Mouse (Mus musculus) embryonic fibroblast, embryonic 13.5 days (primary cell): ENCODE results near the gene Madcam1. TPM values are rescaled to one million over a fixed set of nuclear protein-coding genes. Genes with fewer than 3 reads are reported as not detected.

ENCODE experiments used
- H3K27ac ChIP-seq: 2 replicates; pipeline ENCODE4 v1.5.1; 2012; ENCODE audit warnings: low read length, control low read depth, inconsistent platforms; ENCODE audit not compliant: insufficient read depth
- H3K4me1 ChIP-seq: 2 replicates; pipeline ENCODE4 v1.6.1; 2011; ENCODE audit warnings: low read length; ENCODE audit not compliant: control insufficient read depth, insufficient read depth
- H3K4me3 ChIP-seq: 2 replicates; pipeline ENCODE4 v1.5.1; 2011; ENCODE audit warnings: mild to moderate bottlenecking, control low read depth, low read length; ENCODE audit not compliant: insufficient read depth
- CTCF ChIP-seq: IDR thresholded peaks from 2 replicates; pipeline ENCODE4 v1.5.1; 2011; ENCODE audit warnings: mild to moderate bottlenecking, control low read depth, low read length, moderate library complexity, borderline replicate concordance; ENCODE audit not compliant: insufficient read depth
- POLR2A ChIP-seq: IDR thresholded peaks from 2 replicates; pipeline ENCODE4 v1.6.1; 2011; ENCODE audit warnings: low read depth, mild to moderate bottlenecking, control low read depth, low read length, moderate library complexity
- polyA plus RNA-seq: library from polyadenylated mRNA; stranded (reverse); fragments of >200 nt; gene quantifications from 2 replicates; pipeline ENCODE4 v1.2.4, GENCODE M21; 2011; ENCODE audit warnings: low read depth; ENCODE audit not compliant: missing spikeins, insufficient read length

Madcam1 gene
- polyA plus RNA-seq, 1 experiment: not detected

GRCm38 (mm10) chr10:79707162-79707561, 42.8 kb downstream of the Madcam1 start:
- H3K4me3 ChIP-seq: no peak overlapping the region
- no peak overlapping the region for H3K27ac ChIP-seq
- H3K4me1 ChIP-seq: peaks cover 11% of the 10 kb centered on the region
- TF ChIP-seq POLR2A: no peak
- no peak for TF ChIP-seq CTCF

DNA sequence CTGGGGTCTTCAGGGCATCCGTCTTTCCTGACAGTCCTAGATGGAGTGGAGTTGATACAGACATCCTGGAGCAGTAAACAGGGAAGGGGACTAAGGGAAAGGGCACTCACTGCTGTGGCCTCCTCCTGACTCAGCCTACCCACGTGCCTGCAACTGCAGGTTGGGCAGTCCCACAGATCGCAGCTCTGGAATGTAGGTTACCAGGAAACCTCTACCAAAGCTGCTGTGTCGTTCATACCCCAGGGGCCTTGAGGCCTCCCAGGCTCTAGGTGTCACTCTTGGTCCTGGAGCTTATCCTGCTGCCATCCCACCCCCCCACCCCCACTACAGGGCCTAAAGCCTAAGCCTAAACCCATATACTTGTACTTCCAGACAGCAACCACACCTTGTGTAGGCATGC, 43.4 kb downstream of the Madcam1 start:
- no peak for TF ChIP-seq POLR2A
- TF ChIP-seq CTCF: no peak
- Histone ChIP-seq H3K4me1 (peaks cover 11% of the 10 kb centered on the region), H3K27ac (no peak overlapping the region), H3K4me3 (no peak overlapping the region)

DNA sequence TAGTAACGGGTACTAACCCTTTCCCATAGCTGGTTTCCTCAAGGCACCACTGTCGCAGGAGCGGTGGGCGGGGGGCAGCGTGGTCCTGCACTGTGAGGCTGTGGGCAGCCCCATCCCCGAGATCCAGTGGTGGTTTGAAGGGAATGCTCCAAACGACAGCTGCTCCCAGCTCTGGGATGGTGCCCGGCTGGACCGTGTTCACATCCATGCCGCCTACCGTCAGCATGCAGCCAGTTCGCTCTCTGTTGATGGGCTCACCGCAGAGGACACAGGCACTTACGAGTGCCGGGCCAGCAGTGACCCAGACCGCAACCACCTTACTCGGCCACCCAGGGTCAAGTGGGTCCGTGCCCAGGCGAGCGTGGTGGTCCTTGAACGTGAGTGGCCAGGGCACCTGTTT, 44.3 kb downstream of the Madcam1 start:
- H3K4me3 ChIP-seq: no peak overlapping the region
- peaks cover 11% of the 10 kb centered on the region for H3K4me1 ChIP-seq
- H3K27ac ChIP-seq: no peak overlapping the region
- no peak for TF ChIP-seq CTCF
- TF ChIP-seq POLR2A: no peak

DNA sequence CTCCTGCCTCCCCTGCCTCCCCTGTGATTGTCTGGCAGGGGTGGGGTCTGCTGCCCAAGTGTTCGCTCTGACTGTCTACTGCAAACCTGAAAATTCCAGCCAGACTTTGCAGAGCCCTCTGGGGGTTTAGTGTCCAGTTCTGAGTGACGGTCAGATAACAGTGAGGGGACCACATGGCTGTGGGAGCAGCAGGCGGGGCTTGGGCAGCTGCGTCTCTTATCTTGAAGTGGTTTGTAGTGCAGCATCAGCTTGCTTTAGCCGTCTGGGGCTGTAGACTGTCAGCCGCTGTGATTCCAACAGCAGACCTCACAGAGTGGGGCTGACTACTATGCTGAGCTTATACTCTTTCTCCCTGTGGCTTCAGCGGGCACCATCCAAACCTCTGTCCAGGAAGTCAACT, 44.9 kb downstream of the Madcam1 start:
- TF ChIP-seq CTCF (no peak), POLR2A (no peak)
- Histone ChIP-seq H3K4me1 (peaks cover 11% of the 10 kb centered on the region), H3K27ac (no peak overlapping the region), H3K4me3 (no peak overlapping the region)

DNA sequence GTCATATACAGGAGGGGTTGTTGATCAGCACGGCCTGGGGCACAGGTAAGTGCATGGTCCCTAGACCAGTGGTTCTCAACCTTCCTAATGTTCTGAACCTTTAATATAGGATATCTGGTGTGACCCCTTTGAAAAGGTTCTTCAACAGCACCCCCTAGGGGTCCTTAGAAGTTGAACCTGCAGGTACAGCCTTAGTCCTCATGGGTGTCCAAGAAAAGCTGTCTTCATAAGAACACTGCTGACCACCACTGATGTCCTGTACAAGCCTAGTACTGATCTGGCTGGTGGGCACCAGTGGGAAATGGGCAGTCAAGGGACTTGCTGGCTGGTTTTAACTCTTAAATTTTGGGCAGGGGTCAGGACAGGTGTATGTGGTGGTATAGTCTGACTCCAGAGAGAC, 47.7 kb downstream of the Madcam1 start:
- TF ChIP-seq CTCF (no peak), POLR2A (no peak)
- Histone ChIP-seq H3K4me3 (no peak overlapping the region), H3K4me1 (peaks cover 3% of the 10 kb centered on the region; the same call in 1 of the 2 replicates)

DNA sequence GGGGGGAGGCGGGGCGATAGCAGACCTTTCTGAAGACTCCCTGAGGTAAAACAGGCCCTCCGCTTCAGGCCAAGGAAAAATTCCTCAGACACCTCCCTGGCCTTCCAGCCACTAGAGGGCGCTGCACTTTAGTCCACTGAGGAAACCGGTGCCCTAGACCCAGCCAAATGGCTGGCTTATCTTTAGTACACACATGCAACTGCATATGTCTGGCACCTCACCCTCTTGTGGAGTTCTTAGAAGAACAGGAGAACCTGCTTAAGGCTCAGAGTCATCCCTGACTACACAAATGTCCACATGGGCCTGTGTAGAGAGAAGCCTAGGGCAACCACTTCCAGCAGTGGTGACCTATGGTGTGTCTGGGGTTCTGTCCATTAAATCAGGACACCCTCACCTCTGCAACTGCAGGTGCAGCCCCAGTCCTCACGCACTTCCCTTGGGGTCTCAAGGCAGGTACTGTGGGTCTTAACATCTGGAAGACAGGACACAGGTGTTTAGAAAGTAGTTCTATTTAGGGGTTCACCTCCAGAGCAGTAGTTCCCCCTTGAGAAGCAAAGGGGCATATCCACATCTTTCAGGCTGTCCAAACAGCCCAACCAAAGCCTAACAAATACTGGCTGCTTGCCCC, 48.3 kb downstream of the Madcam1 start:
- Histone ChIP-seq H3K4me3 (no peak overlapping the region), H3K27ac (no peak overlapping the region), H3K4me1 (no peaks in the 10 kb centered on the region)
- TF ChIP-seq CTCF: peak; percentile 51; the same call in 1 of the 2 replicates
- no peak for TF ChIP-seq POLR2A

More for the DNA sequence above, 47.7 kb downstream of the Madcam1 start:
- H3K27ac ChIP-seq: no peak overlapping the region

DNA sequence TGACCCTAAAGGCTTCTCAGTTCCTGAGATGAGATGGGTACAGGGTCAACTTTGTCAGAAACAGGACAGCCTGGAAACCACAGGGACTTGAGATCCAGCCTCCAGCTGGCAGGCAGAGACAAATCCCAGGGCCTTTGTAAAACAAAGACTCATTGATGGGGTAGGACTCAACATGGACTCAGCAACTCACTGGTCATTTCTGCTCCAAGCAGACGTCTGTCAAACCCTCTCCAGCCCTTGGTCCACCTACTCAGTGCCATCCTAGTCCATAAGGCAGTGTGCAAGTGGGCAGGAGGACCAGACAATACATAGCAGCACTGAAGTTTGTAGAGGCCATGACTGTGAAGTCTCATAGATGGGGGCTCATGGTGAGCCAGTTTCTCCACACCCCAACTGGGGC, 48.8 kb downstream of the Madcam1 start:
- Histone ChIP-seq H3K4me3 (no peak overlapping the region), H3K4me1 (no peaks in the 10 kb centered on the region), H3K27ac (no peak overlapping the region)
- no peak for TF ChIP-seq CTCF
- TF ChIP-seq POLR2A: peak; percentile 41

- no peak for TF ChIP-seq CTCF
- Histone ChIP-seq H3K27ac (no peak overlapping the region), H3K4me3 (no peak overlapping the region), H3K4me1 (no peaks in the 10 kb centered on the region)
Observed at GRCm38 (mm10) chr10:79714996-79715395, 50.6 kb downstream of the Madcam1 start.

DNA sequence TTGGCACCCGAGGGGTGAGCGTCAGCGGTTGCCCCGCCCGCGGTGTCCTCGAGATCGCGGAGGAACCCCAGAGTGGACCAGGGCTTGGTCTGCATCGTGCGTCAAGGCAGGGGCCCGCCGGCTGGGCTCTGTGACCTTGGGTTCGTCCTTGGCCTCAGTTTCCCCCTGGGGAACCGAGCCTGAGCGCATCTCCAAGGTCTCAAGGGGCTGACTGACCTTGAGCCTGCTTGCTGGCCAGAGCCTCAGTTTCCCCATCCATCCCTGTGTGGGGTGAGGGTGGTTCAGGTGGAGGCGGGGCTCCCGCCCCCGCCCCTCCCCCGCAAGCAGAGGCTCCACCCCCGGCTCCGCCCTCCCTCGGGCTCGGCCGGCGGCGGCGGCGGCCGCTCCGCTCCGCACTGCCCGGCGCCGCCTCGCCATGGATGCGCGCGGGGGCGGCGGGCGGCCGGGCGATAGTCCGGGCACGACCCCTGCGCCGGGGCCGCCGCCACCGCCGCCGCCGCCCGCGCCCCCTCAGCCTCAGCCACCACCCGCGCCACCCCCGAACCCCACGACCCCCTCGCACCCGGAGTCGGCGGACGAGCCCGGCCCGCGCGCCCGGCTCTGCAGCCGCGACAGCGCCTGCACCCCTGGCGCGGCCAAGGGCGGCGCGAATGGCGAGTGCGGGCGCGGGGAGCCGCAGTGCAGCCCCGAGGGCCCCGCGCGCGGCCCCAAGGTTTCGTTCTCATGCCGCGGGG, 52.1 kb downstream of the Madcam1 start, which contains the start of gene Hcn2:
Hcn2 (plus strand) TSS at position 381 of the 734 bp plus-strand sequence.
- TF ChIP-seq POLR2A: no peak
- TF ChIP-seq CTCF: no peak
- no peak within 1 kb of the TSS for H3K27ac ChIP-seq
- peak within 1 kb of the TSS; percentile 40 for H3K4me3 ChIP-seq
- no peaks in the 10 kb centered on the region for H3K4me1 ChIP-seq

DNA sequence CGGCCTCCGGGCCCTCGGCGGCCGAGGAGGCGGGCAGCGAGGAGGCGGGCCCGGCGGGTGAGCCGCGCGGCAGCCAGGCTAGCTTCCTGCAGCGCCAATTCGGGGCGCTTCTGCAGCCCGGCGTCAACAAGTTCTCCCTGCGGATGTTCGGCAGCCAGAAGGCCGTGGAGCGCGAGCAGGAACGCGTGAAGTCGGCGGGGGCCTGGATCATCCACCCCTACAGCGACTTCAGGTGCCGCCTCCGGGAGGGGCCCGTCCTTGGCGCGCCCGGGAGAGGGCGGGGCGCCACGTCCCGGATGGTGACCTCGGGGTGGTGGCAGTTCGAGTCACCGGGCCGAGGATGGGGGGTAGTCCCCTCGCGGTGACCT, 52.6 kb downstream of the Madcam1 start:
- peak overlapping the region; percentile 40 for H3K4me3 ChIP-seq
- H3K4me1 ChIP-seq: no peaks in the 10 kb centered on the region
- TF ChIP-seq POLR2A: no peak
- H3K27ac ChIP-seq: no peak overlapping the region
